Mouse (Mus musculus) layer of hippocampus, postnatal 14 days (tissue): ENCODE measurements around the gene Tdrd7. TPM values are rescaled to one million over a fixed set of nuclear protein-coding genes. Genes with fewer than 3 reads are reported as not detected.

Experiments used
- DNase-seq, 2 experiments: peaks; one replicate each; pipeline ENCODE4 v3.0.0; 2021 to 2022; ENCODE audit warnings: low spot score in 2 of 2, mixed read lengths in 1 of 2
- total RNA-seq, 2 experiments: library from RNA; stranded (reverse); gene quantifications; 2 replicates each; pipeline ENCODE4 v1.2.3; 2021

Gene Tdrd7
- total RNA-seq, 2 experiments from 2014 or later = 25.9 to 26.2 TPM

DNA sequence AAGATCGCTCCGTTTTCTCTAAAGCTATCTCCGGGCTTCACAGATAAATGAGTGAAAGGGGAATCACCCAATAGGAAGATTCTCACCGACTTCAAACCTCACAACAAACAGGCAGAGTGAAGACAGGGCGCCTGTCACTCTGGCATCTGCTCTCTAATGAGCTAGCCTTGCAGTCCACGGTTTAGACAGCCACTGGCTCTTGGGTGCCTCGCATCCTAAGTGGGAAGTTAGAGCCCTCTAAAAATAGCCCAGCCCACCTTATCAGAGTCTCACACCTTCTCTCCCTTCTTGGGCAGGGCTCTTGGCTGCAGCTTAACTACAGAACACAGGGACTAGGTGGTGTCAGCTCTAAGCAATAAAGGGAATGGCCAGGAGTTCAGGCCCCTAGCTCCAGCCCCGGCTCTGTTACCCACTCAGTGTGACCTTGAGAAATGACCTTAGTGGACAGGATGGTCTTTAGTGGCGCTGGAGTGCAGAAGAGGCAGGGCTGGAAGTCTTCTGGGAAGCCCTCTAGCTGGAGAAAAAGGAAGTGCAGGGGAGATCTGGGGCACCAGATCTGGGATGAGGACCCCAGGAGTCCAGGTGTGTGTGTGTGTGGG is 75.6 kb downstream of the Tdrd7 start:
- DNase-seq = no peak

GRCm38 (mm10) chr4:46041761-46042504 is 76.8 kb downstream of the Tdrd7 start:
- no peak for DNase-seq

GRCm38 (mm10) chr4:46042505-46042850 is 77.3 kb downstream of the Tdrd7 start:
- no peak for DNase-seq

- DNase-seq = no peak
These were observed 78.2 kb downstream of the Tdrd7 start for GRCm38 (mm10) chr4:46043361-46043760.

- DNase-seq = no peak
These were observed 82.8 kb downstream of the Tdrd7 start for GRCm38 (mm10) chr4:46047971-46048370.

DNA sequence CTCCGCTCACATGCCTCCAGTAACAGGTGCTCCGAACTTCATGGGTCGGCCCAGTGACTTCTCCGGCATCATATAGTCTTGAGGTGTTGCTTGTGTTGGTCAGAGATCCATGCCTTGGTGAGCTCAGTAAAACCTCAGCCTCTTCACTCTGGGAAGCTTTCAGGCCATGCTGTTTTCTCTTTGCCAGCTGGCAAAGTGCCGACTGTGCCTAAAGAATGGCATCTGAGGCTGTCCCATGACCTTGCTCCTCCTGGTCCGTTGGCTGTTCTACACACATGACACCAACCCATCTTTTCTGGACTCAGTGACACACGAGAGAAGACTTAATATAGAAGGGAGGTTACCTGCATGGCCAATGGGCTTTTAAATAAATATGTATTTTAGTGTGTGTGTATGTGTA is 83.3 kb downstream of the Tdrd7 start:
- no peak for DNase-seq

DNA sequence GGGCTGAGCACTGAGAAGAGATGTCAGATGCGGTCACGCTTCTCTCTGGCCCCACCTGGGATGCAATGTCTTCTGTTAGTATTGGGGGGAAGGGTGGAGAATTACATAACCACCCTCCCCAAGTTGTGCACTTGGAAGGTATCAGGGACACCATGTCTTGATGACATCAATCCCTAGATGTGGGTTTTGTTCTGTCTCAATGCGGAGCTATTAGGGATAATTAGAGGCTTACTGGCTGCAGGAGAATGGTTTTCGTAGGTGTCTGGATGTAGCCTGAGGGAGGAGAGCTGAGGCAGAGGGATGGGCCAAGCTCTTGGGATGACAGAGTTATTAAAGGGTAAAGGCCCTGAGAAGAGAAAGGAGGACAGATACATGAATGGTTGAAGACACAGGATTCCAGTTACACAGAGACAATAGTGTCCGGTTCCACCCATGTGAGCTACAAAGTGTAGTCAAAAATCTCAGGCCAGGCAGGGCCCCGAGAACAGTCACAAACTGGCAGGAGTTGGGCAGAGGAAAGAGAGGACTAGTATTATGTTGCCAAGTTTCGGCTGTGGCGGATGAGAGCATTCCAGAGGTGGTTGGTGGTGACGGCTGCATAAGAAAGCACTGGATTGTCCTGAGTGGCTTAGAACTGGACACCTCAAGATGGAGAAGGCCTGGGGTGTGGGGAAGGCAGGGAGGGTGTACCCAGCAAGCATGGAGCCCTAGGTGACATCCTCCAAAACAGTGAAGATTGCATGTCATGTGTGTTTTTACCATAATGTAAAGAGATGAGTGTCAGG is 88.4 kb downstream of the Tdrd7 start:
- no peak for DNase-seq

DNA sequence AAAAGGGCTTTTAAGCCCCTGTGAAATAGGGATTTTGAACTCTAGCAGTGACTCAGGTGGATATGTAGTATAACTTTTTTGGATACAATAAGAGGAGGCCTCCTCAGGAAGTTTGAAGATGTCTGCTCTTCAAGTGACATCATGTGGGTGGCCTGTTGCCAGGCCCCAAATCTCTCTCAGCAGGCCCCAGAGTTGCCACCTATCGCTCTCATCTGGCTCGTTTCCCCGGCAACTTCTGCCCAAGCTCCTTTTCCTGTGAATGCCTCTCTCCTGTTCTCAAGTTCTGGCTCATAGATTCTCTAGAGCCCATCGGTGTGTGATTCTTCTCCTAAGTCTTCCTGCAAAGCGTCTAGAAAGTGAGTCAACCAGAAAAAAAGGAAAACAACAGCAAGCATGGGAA is 91.0 kb downstream of the Tdrd7 start:
- no peak for DNase-seq

DNA sequence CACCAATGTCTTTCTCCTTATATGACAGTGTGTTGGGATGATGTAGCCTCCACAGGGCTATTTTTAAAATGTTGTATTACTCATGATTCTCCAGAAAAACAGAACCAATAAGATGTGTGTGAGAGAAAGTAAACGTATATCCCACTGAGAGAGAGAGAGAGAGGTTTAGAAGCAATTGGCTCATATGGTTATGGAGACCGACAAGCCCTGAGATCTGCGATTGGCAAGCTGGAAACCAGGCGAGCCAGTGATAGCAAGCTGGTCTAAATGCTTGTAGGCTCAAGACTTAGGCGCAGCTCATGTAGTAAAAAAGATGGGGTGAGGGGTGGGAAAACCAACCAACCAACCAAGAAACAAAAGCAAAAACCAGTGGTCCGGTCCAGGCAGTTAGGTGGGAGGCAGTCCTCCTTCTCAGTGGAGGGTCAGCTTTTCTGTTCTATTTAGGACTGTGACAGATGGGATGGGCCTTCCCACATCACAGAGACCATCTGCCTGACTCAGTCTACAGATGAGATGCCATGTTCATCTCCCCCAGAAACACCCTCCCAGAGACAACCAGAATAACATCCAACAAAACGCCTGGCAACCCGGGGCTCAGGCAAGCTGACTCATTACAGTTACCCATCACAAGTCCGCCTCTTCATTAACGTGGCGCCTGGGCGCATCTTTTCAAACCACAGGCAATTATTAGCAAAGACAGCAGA is 96.3 kb downstream of the Tdrd7 start:
- peak; percentile 73 to 88 for DNase-seq

- DNase-seq = no peak
These were observed 98.7 kb downstream of the Tdrd7 start for GRCm38 (mm10) chr4:46063841-46064240.

GRCm38 (mm10) chr4:46064263-46064662 is 99.1 kb downstream of the Tdrd7 start:
- DNase-seq = no peak

DNA sequence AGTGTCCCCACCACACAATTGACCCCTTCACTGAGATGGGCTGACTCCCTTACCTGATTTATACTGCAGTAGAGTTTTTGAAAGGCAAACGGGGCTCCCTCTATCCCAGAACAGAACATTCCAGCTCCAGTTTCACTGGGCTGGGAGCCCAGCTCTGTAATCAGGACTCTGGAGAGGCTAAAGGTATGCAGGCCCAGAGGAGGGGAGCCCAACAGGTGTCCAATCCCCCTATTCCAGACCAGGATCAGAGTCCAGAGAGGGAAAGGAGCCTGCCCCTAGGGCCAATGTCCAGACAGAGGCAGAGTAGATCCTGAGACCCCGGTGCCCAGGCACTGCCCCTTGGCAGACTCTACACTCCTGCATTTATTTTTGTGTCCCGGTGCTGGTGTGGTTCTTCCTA is 99.8 kb downstream of the Tdrd7 start:
- DNase-seq = no peak

DNA sequence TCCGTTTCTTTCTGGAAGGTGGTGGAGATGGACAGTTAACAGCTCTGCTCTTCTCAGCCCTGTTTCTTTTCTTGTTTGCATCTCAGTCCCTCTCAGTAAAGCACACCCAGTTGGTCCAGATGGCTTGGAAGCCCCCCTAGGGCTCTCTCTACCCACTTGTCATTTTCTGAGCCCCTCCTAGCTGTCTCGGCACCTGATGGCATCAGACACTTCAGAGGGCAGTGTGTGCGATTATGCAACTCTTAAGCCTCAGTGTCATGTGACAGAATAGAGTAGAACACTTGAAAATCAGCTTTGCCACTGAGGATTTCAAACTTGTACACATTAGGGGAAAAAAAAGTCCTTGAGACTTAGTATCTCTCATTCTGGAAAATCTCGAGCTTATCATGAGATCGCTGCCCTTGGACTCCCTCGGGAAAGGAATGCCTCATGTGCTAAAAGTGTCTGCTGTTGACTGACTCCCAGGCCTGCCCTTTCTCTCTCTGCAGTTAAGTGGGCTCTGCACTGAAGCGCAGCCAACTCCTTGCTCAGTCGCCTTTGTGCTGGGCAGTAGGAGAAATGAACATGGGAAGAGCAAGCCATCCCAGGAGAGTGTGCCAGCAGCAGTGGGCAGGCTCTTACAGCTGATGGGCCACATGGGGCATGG is 100.7 kb downstream of the Tdrd7 start:
- no peak for DNase-seq

DNA sequence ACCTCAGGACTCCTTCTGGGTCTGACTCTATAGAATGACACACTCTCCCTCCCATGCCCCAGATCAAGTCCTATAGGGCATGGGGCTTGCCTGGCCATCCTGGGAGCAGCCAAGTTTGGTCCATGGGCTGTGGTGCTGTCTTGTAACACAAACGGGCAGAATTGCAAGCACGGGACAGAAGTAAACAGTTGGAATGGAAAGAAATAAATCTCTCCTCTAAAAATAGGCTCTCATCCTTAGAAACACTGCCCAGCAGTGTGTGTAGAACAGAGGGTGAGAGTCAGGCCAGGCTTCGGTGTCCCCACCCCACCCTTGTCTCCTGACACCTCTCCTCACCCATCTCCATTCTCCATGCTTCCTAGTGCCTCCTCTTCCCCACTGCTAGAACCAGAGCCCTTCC is 102.9 kb downstream of the Tdrd7 start:
- no peak for DNase-seq

GRCm38 (mm10) chr4:46068573-46068972 is 103.4 kb downstream of the Tdrd7 start:
- no peak for DNase-seq

GRCm38 (mm10) chr4:46069851-46070482 is 104.8 kb downstream of the Tdrd7 start:
- DNase-seq = no peak

- DNase-seq = no peak
These were observed 107.5 kb downstream of the Tdrd7 start for GRCm38 (mm10) chr4:46072631-46073030.

DNA sequence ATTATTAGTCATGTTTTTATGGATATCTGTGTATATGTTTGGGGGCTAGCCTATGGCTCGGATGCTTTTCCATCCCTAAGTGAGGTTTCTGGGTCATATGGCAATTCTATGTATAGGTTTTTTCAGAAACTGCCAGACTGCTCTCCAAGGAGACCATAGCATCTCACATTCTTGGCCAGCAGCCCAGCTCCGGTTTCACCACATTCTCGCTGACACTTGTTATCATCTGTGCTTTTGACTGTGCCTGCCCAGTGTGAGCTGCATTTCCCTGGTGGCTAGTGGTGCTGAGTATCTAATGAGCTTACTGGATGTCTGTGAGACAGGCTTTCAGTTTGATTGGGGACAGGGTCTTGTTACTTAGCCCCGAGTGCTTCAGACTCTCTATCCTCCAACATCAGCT is 108.6 kb downstream of the Tdrd7 start:
- no peak for DNase-seq

DNA sequence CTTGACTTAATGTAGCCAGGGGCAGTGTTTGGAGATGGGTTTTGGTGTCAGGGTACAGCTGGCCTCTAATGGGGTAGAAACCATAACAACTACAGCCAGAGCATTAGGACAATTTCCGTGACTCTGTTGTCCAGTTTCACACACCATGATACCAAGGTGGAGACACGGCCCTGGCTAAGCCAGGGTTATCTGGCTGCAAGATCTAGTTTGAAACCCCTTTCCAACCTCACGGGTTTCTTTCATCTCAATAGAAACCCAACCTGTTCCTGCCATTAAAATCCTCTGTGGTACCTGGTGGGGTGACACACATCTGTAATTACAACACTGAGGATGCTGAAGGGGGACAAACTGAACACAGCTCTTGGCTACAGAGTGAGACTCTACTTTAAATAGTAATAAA is 110.5 kb downstream of the Tdrd7 start:
- DNase-seq = no peak

GRCm38 (mm10) chr4:46076892-46077291 is 111.8 kb downstream of the Tdrd7 start:
- no peak for DNase-seq

DNA sequence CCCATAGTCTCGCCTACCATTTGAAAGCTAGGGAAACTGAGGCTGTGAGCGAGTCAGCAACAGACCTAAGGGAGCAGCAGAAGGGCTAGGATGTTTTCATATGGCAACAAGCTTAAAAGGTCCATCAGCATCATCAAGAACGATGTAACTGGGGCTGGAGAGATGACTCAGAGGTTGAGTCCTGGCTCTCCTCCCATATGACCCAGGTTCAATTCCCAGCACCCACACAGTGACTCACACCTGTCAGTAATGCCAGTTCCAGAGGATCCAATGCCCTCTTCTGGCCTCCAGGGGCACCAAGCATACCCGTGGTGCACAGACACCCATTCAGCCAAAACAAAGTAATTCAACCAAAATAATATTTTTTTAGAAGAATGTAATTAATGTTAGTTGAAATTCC is 115.1 kb downstream of the Tdrd7 start:
- DNase-seq = no peak
